Mouse (Mus musculus): ENCODE data around the gene Atp2a3. TPM values are rescaled to one million over a fixed set of nuclear protein-coding genes. Genes with fewer than 3 reads are reported as not detected.

Atp2a3 gene
- polyA plus RNA-seq, 1 experiment, result 26.1 TPM

DNA sequence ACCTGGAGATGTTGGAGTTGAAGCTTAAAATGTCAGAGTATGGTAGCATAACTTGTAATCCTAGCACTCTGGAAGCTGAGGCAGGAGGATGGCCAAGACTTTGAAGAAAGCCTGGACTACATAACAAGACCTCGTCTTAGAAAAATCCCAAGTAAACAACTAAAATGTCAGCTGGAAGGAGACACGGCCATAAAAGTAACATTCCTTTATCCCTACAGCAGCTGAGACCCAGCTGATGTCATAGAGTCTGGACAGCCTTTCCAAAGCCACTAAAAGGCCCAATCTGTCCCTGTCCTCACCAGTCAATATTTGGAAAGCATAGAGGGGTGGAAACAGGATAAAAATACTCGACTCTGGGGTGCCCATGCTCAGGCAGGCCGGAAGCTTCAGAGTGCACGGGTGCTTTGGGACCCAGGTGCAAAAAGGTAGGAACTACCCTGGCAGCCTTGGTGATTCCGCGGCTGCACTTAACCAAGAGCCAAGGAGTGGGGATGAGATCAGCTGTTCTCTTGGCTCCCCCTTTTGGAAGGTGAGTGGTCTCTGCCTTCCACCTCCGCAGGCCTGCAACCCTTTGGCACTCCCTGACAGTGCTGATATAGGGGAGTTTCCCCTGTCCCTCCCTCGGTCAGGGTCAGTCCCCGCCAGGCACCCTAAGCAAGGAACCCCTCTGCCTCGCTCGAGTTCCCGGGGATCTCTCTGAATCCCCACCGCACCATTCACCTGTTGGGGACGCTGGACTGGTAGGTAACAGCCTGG lies 867 bp upstream of the Atp2a3 start:
- Histone ChIP-seq H3K36me3 (ENCODE audit: control insufficient read depth, insufficient read depth) (no peaks in the 10 kb centered on the region), H3K4me3 (no peak overlapping the region), H3K27me3 (ENCODE audit: control insufficient read depth, insufficient read depth, insufficient read length) (peaks cover 26% of the 10 kb centered on the region), H3K79me2 (ENCODE audit: control insufficient read depth, insufficient read depth) (no peaks in the 10 kb centered on the region), H3ac (ENCODE audit: control insufficient read depth, insufficient read length) (no peak overlapping the region), H3K4me2 (ENCODE audit: low read depth) (no peak overlapping the region)
- TF ChIP-seq MYOG (IDR thresholded peaks at IDR 0.05; ENCODE audit: control insufficient read depth in 1 of 3, insufficient read depth in 1 of 3, insufficient read length in 2 of 3, low read depth in 2 of 3), result no peak
- TF ChIP-seq POLR2A (IDR thresholded peaks at IDR 0.05; ENCODE audit: insufficient read length, low read depth), result no peak
- no peak for TF ChIP-seq CEBPB (IDR thresholded peaks at IDR 0.05; ENCODE audit: insufficient read depth, poor library complexity, severe bottlenecking)
- TF ChIP-seq MYOD1 (IDR thresholded peaks at IDR 0.05; ENCODE audit: control insufficient read depth in 1 of 3, insufficient read length in 2 of 3, low read depth in 2 of 3), result no peak
- TF ChIP-seq E2F4 (IDR thresholded peaks at IDR 0.05; ENCODE audit: insufficient read depth), result no peak
- TF ChIP-seq TCF12 (IDR thresholded peaks at IDR 0.05; ENCODE audit: insufficient read depth, poor library complexity, severe bottlenecking), result no peak
- no peak for TF ChIP-seq SRF (IDR thresholded peaks at IDR 0.05; ENCODE audit: control insufficient read depth, insufficient read length, low read depth)
- TF ChIP-seq POLR2AphosphoS2 (IDR thresholded peaks at IDR 0.05; ENCODE audit: insufficient read length, low read depth), result no peak
- TF ChIP-seq TCF3 (IDR thresholded peaks at IDR 0.05; ENCODE audit: insufficient read length, low read depth), result no peak
- TF ChIP-seq USF1 (IDR thresholded peaks at IDR 0.05; ENCODE audit: low read depth), result no peak

DNA sequence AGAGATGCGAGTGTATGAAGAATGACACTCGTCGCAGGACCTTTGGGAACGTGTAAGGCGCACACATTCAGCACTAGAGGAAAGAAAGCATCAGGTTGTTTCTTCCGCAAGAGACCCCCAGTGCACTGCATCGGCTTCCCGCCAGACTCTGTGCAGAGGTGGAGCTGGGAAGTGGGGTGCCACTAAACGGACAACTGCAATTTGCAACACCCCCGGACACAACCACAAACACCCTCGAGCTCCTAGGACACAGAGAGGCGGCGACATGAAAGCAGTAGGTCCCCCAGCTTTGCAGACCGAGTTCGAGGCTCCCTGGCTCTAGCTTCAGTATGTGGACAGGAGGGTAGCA lies 272 bp upstream of the Atp2a3 start:
- no peak overlapping the region for H3ac ChIP-seq (ENCODE audit: control insufficient read depth, insufficient read length)
- H3K79me2 ChIP-seq (ENCODE audit: control insufficient read depth, insufficient read depth), result no peaks in the 10 kb centered on the region
- H3K4me2 ChIP-seq (ENCODE audit: low read depth), result no peak overlapping the region
- TF ChIP-seq TCF12 (IDR thresholded peaks at IDR 0.05; ENCODE audit: insufficient read depth, poor library complexity, severe bottlenecking) (no peak), POLR2A (IDR thresholded peaks at IDR 0.05; ENCODE audit: insufficient read length, low read depth) (no peak), MYOD1 (IDR thresholded peaks at IDR 0.05; ENCODE audit: control insufficient read depth in 1 of 3, insufficient read length in 2 of 3, low read depth in 2 of 3) (no peak), USF1 (IDR thresholded peaks at IDR 0.05; ENCODE audit: low read depth) (no peak), TCF3 (IDR thresholded peaks at IDR 0.05; ENCODE audit: insufficient read length, low read depth) (no peak), POLR2AphosphoS2 (IDR thresholded peaks at IDR 0.05; ENCODE audit: insufficient read length, low read depth) (no peak), MYOG (IDR thresholded peaks at IDR 0.05; ENCODE audit: control insufficient read depth in 1 of 3, insufficient read depth in 1 of 3, insufficient read length in 2 of 3, low read depth in 2 of 3) (no peak), MAX (IDR thresholded peaks at IDR 0.05; ENCODE audit: low read depth) (no peak), SRF (IDR thresholded peaks at IDR 0.05; ENCODE audit: control insufficient read depth, insufficient read length, low read depth) (no peak), CEBPB (IDR thresholded peaks at IDR 0.05; ENCODE audit: insufficient read depth, poor library complexity, severe bottlenecking) (no peak), REST (IDR thresholded peaks at IDR 0.05; ENCODE audit: insufficient read depth, insufficient read length) (no peak)
- peaks cover 29% of the 10 kb centered on the region for H3K27me3 ChIP-seq (ENCODE audit: control insufficient read depth, insufficient read depth, insufficient read length)
- no peak overlapping the region for H3K4me3 ChIP-seq
- no peaks in the 10 kb centered on the region for H3K36me3 ChIP-seq (ENCODE audit: control insufficient read depth, insufficient read depth)

DNA sequence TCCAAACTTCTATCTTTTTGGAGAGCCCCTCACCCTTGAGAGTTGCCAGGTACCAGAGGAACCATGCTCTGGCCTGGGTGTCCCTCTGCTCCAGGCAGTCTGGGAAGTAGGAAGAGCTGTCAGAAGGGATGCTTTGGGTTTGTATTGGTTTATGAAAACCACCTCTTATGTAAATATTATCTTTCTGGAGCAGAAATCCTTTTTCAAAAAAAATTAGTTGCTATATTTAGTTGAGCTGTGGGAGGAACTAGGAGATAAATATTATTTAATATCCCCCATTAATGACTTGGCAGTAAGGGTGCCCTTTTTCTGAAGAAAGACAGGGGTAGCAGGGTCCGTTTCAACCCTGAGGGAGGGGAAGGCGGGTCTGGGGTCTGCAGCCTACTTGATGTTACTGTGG lies 1.4 kb downstream of the Atp2a3 start:
- Histone ChIP-seq H3K36me3 (ENCODE audit: control insufficient read depth, insufficient read depth) (no peaks in the 10 kb centered on the region), H3K4me2 (ENCODE audit: low read depth) (no peak overlapping the region), H3ac (ENCODE audit: control insufficient read depth, insufficient read length) (no peak overlapping the region), H3K27me3 (ENCODE audit: control insufficient read depth, insufficient read depth, insufficient read length) (peaks cover 37% of the 10 kb centered on the region), H3K4me3 (no peak overlapping the region), H3K79me2 (ENCODE audit: control insufficient read depth, insufficient read depth) (no peaks in the 10 kb centered on the region)
- no peak for TF ChIP-seq MYOG (IDR thresholded peaks at IDR 0.05; ENCODE audit: control insufficient read depth in 1 of 3, insufficient read depth in 1 of 3, insufficient read length in 2 of 3, low read depth in 2 of 3)

DNA sequence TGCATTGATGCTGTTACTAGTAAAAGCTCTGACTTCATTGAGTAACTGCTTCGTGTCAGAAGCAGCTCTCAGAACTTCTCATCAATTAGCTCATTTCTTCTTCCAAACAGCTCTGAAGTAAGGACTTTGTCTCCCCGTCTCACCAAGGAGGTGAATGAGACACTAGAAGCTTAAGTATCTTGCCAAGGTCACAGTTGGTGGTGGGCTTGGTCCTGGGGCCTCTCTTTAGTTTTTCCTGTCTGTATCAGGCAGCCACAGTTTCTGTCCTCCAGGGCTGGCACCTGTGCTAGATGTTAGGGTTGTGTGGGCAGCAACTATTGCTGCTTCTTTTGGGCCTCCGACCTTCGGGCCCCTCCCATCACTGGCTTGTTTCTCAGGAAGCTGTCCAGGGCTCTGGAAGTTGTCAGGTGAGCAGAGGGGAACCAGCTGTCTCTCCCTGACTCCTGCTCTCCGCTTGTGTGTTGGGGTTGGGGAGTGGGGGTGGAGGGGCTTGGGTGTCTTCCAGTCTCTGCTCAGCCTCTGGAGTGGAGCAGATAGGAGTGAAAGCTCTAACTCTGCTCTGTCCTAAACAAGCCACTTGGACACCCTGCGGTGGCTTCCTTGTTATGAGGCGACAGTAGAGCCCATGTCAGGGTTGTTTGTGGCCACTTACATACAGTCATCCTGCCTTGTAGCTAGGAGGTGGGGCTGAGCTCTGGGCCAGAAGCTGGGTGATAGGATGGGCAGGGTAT lies 2.3 kb downstream of the Atp2a3 start:
- Histone ChIP-seq H3K27me3 (ENCODE audit: control insufficient read depth, insufficient read depth, insufficient read length) (peaks cover 42% of the 10 kb centered on the region), H3K4me2 (ENCODE audit: low read depth) (no peak overlapping the region), H3ac (ENCODE audit: control insufficient read depth, insufficient read length) (no peak overlapping the region), H3K4me3 (no peak overlapping the region), H3K79me2 (ENCODE audit: control insufficient read depth, insufficient read depth) (no peaks in the 10 kb centered on the region), H3K36me3 (ENCODE audit: control insufficient read depth, insufficient read depth) (no peaks in the 10 kb centered on the region)
- TF ChIP-seq MYOG (IDR thresholded peaks at IDR 0.05; ENCODE audit: control insufficient read depth in 1 of 3, insufficient read depth in 1 of 3, insufficient read length in 2 of 3, low read depth in 2 of 3), result no peak
- TF ChIP-seq MAX (IDR thresholded peaks at IDR 0.05; ENCODE audit: low read depth), result no peak
- no peak for TF ChIP-seq MYOD1 (IDR thresholded peaks at IDR 0.05; ENCODE audit: control insufficient read depth in 1 of 3, insufficient read length in 2 of 3, low read depth in 2 of 3)
- no peak for TF ChIP-seq TCF12 (IDR thresholded peaks at IDR 0.05; ENCODE audit: insufficient read depth, poor library complexity, severe bottlenecking)
- no peak for TF ChIP-seq POLR2AphosphoS2 (IDR thresholded peaks at IDR 0.05; ENCODE audit: insufficient read length, low read depth)
- TF ChIP-seq SRF (IDR thresholded peaks at IDR 0.05; ENCODE audit: control insufficient read depth, insufficient read length, low read depth), result no peak
- no peak for TF ChIP-seq REST (IDR thresholded peaks at IDR 0.05; ENCODE audit: insufficient read depth, insufficient read length)
- TF ChIP-seq CEBPB (IDR thresholded peaks at IDR 0.05; ENCODE audit: insufficient read depth, poor library complexity, severe bottlenecking), result no peak
- TF ChIP-seq USF1 (IDR thresholded peaks at IDR 0.05; ENCODE audit: low read depth), result no peak
- TF ChIP-seq TCF3 (IDR thresholded peaks at IDR 0.05; ENCODE audit: insufficient read length, low read depth), result no peak
- no peak for TF ChIP-seq E2F4 (IDR thresholded peaks at IDR 0.05; ENCODE audit: insufficient read depth)

Measured in myocyte (in vitro differentiated cells).